Comparison of ENCODE assay signal across 8 mouse cellular contexts in the genomic region with DNA sequence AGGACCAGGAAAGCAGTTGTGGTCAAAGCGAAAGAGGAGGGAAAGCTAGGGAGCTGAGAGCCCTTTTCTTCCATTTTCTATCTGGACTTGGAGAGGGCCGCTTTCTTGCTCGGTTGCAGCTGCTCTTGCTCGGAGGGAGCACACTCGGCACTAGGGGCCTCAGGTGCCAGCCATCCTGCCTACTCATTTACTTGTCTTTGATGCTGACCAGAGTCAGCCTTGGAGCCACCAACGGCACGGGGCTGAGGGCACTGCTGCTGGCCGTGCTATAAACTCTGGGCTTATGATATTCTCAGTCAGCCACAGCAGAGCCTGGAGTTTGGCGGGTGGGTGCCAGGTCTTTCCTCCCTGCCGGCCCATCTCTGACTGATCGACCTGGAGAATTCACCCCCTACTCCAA. TPM values are rescaled to one million over a fixed set of nuclear protein-coding genes. Genes with fewer than 3 reads are reported as not detected.
DNase-seq lines count a peak whose midpoint lies in the region; ATAC-seq and TF ChIP-seq lines count a peak whose summit lies in the region.

No protein-coding gene starts in this region.

- peak overlapping the region; percentile 93 for H3K27ac ChIP-seq in lung, embryonic 14.5 days (ENCODE audit: low read depth)
- H3K27ac ChIP-seq in embryonic facial prominence, embryonic 13.5 days, result peak overlapping the region; percentile 97
- H3K27ac ChIP-seq in heart, postnatal 0 days (ENCODE audit: low read depth), result peak overlapping the region; percentile 82

- H3K4me3 ChIP-seq in lung, embryonic 14.5 days (ENCODE audit: low read depth, low read length), result peak overlapping the region; percentile 68
- peak overlapping the region; percentile 78 for H3K4me3 ChIP-seq in embryonic facial prominence, embryonic 13.5 days
- H3K4me3 ChIP-seq in heart, postnatal 0 days (ENCODE audit: low read depth, low read length), result peak overlapping the region; percentile 83

- H3K27me3 ChIP-seq in lung, embryonic 14.5 days (ENCODE audit: insufficient read depth, low read length), result no peaks in the 10 kb centered on the region
- no peaks in the 10 kb centered on the region for H3K27me3 ChIP-seq in embryonic facial prominence, embryonic 13.5 days
- H3K27me3 ChIP-seq in heart, postnatal 0 days (ENCODE audit: control insufficient read depth, insufficient read depth, low read length), result no peaks in the 10 kb centered on the region

- peaks cover 15% of the 10 kb centered on the region for H3K4me1 ChIP-seq in lung, embryonic 14.5 days (ENCODE audit: insufficient read depth)
- peaks cover 64% of the 10 kb centered on the region for H3K4me1 ChIP-seq in embryonic facial prominence, embryonic 13.5 days
- H3K4me1 ChIP-seq in heart, postnatal 0 days (ENCODE audit: control insufficient read depth, insufficient read depth), result peaks cover 19% of the 10 kb centered on the region; the same call in 1 of the 2 replicates

- DNase-seq in lung, embryonic 14.5 days, result peak; percentile 30
- DNase-seq in lung, adult 18-20 months, result no peak
- no peak for DNase-seq in heart, postnatal 0 days (ENCODE audit: low spot score)
- no peak for DNase-seq in urinary bladder, postnatal 4 days (ENCODE audit: low spot score in 2 of 2)
- DNase-seq in gastrocnemius, postnatal 10 days, result no peak
- no peak for DNase-seq in urinary bladder, postnatal 25 days (ENCODE audit: low spot score)

- H3K9ac ChIP-seq in lung, embryonic 14.5 days, result peak overlapping the region; percentile 74
- H3K9ac ChIP-seq in embryonic facial prominence, embryonic 13.5 days, result peak overlapping the region; percentile 89
- peak overlapping the region; percentile 79 for H3K9ac ChIP-seq in heart, postnatal 0 days (replicated peaks; ENCODE audit: low read depth, low read length)

- TF ChIP-seq EP300 in heart, postnatal 0 days (IDR thresholded peaks at IDR 0.05; ENCODE audit: low read depth), result no peak

- no peaks in the 10 kb centered on the region for H3K9me3 ChIP-seq in lung, embryonic 14.5 days (ENCODE audit: low read depth, low read length)
- no peaks in the 10 kb centered on the region for H3K9me3 ChIP-seq in embryonic facial prominence, embryonic 13.5 days
- no peaks in the 10 kb centered on the region for H3K9me3 ChIP-seq in heart, postnatal 0 days (replicated peaks; ENCODE audit: control insufficient read depth, low read length)

- peak; percentile 2; the same call in 1 of the 2 replicates for ATAC-seq in lung, embryonic 14.5 days (ENCODE audit: insufficient read depth)
- ATAC-seq in embryonic facial prominence, embryonic 13.5 days (ENCODE audit: insufficient number of reproducible peaks, insufficient read depth, low FRiP score, low TSS enrichment, low read depth), result no peak
- 0 out of 2 replicates have a peak, but pooled peaks have one; percentile 18 for ATAC-seq in heart, postnatal 0 days (ENCODE audit: insufficient read depth, low read depth)
- 0 out of 2 replicates have a peak, but pooled peaks have one; percentile 7 for ATAC-seq in megakaryocyte progenitor cell, adult 5-6 weeks (replicated peaks; ENCODE audit: poor library complexity)

- under 1% methylated on average over 11 of the region's 11 CpGs for WGBS in lung, embryonic 14.5 days
- under 1% methylated on average over 11 of the region's 11 CpGs for WGBS in embryonic facial prominence, embryonic 13.5 days
- 6% methylated on average over 10 of the region's 11 CpGs for WGBS in heart, postnatal 0 days

- peak overlapping the region; percentile 95 for H3K4me2 ChIP-seq in lung, embryonic 14.5 days
- H3K4me2 ChIP-seq in embryonic facial prominence, embryonic 13.5 days, result peak overlapping the region; percentile 70
- peak overlapping the region; percentile 89 for H3K4me2 ChIP-seq in heart, postnatal 0 days (ENCODE audit: low read depth, low read length)

- H3K36me3 ChIP-seq in lung, embryonic 14.5 days (ENCODE audit: insufficient read depth), result 0 out of 2 replicates have a peak, but pooled peaks cover 4% of the 10 kb centered on the region
- H3K36me3 ChIP-seq in embryonic facial prominence, embryonic 13.5 days, result peaks cover 18% of the 10 kb centered on the region
- H3K36me3 ChIP-seq in heart, postnatal 0 days (replicated peaks; ENCODE audit: control insufficient read depth, insufficient read depth, low read length), result no peaks in the 10 kb centered on the region

- no peak for TF ChIP-seq CTCF in lung, embryonic 14.5 days (IDR thresholded peaks at IDR 0.05; ENCODE audit: low read depth)
- no peak for TF ChIP-seq CTCF in heart, postnatal 0 days (IDR thresholded peaks at IDR 0.05; ENCODE audit: low read depth)

RNA-seq across cellular contexts. Expression of a gene that starts 12.2 kb away (rescaled TPM):
- 11.9 and 12.8 TPM in 2 replicates for polyA plus RNA-seq in lung, embryonic 14.5 days (2014; fragmentation: Nextera tagmentation; extraction: Ambion mirVana)
- polyA plus RNA-seq in embryonic facial prominence, embryonic 13.5 days (2015; fragmentation: Nextera tagmentation; extraction: Ambion mirVana), result 18.6 and 19.8 TPM in 2 replicates
- total RNA-seq in heart, postnatal 0 days (2014; rRNA removed; ENCODE audit: low replicate concordance), result 17.5 and 24.2 TPM in 2 replicates
- 10.5 and 11.7 TPM in 2 replicates for polyA plus RNA-seq in heart, postnatal 0 days (2015; fragmentation: Nextera tagmentation; extraction: Ambion mirVana)
- total RNA-seq in megakaryocyte progenitor cell, adult 5-6 weeks (2015), result 6.6 and 7.7 TPM in 2 replicates
- 5.3 and 8.1 TPM in 2 replicates for total RNA-seq in megakaryocyte progenitor cell, adult 5-6 weeks (2017)
- 1 to 10 TPM; 2.9 to 4.2 TPM for total RNA-seq in gastrocnemius, postnatal 10 days (2021)

RNA-seq across cellular contexts. Expression of a gene that starts 33.8 kb away (rescaled TPM):
- 66.4 and 67.4 TPM in 2 replicates for polyA plus RNA-seq in lung, embryonic 14.5 days (2014; fragmentation: Nextera tagmentation; extraction: Ambion mirVana)
- polyA plus RNA-seq in embryonic facial prominence, embryonic 13.5 days (2015; fragmentation: Nextera tagmentation; extraction: Ambion mirVana), result 69.9 and 71.1 TPM in 2 replicates
- 26.0 and 27.2 TPM in 2 replicates for total RNA-seq in heart, postnatal 0 days (2014; rRNA removed; ENCODE audit: low replicate concordance)
- polyA plus RNA-seq in heart, postnatal 0 days (2015; fragmentation: Nextera tagmentation; extraction: Ambion mirVana), result 57.2 and 57.4 TPM in 2 replicates
- 65.0 and 67.2 TPM in 2 replicates for total RNA-seq in megakaryocyte progenitor cell, adult 5-6 weeks (2015)
- total RNA-seq in megakaryocyte progenitor cell, adult 5-6 weeks (2017), result 32.7 and 43.8 TPM in 2 replicates
- 10 to 100 TPM; 10.7 to 12.5 TPM for total RNA-seq in gastrocnemius, postnatal 10 days (2021)

RNA-seq across cellular contexts. Expression of a gene that starts 33.8 kb away (rescaled TPM):
- polyA plus RNA-seq in lung, embryonic 14.5 days (2014; fragmentation: Nextera tagmentation; extraction: Ambion mirVana), result 3.9 and 4.0 TPM in 2 replicates
- 3.8 TPM in 2 replicates for polyA plus RNA-seq in embryonic facial prominence, embryonic 13.5 days (2015; fragmentation: Nextera tagmentation; extraction: Ambion mirVana)
- 2.5 and 5.5 TPM in 2 replicates for total RNA-seq in heart, postnatal 0 days (2014; rRNA removed; ENCODE audit: low replicate concordance)
- polyA plus RNA-seq in heart, postnatal 0 days (2015; fragmentation: Nextera tagmentation; extraction: Ambion mirVana), result 2.0 and 2.3 TPM in 2 replicates
- 7.1 TPM in 2 replicates for total RNA-seq in megakaryocyte progenitor cell, adult 5-6 weeks (2015)
- 2.0 and 2.4 TPM in 2 replicates for total RNA-seq in megakaryocyte progenitor cell, adult 5-6 weeks (2017)
- total RNA-seq in gastrocnemius, postnatal 10 days (2021), result 1 to 10 TPM; 1.8 to 2.1 TPM

RNA-seq across cellular contexts. Expression of a gene that starts 47.3 kb away (rescaled TPM):
- 0.50 and 0.71 TPM in 2 replicates for polyA plus RNA-seq in lung, embryonic 14.5 days (2014; fragmentation: Nextera tagmentation; extraction: Ambion mirVana)
- 0.90 and 2.3 TPM in 2 replicates for polyA plus RNA-seq in embryonic facial prominence, embryonic 13.5 days (2015; fragmentation: Nextera tagmentation; extraction: Ambion mirVana)
- 0.35 TPM in 1 of 2 replicates, not detected in the other for total RNA-seq in heart, postnatal 0 days (2014; rRNA removed; ENCODE audit: low replicate concordance)
- 0.51 and 0.98 TPM in 2 replicates for polyA plus RNA-seq in heart, postnatal 0 days (2015; fragmentation: Nextera tagmentation; extraction: Ambion mirVana)
- 1.5 TPM in 1 of 2 replicates, not detected in the other for total RNA-seq in megakaryocyte progenitor cell, adult 5-6 weeks (2015)
- total RNA-seq in megakaryocyte progenitor cell, adult 5-6 weeks (2017), result not detected in 2 replicates
- under 1 TPM; 0.14 to 0.20 TPM for total RNA-seq in gastrocnemius, postnatal 10 days (2021)
